Mouse (Mus musculus) gastrocnemius, postnatal 4 days (tissue): ENCODE results near the gene Cfap74. TPM values are rescaled to one million over a fixed set of nuclear protein-coding genes. Genes with fewer than 3 reads are reported as not detected.
"Not testable (repeated sequence)": the region's sequence is repeated elsewhere in the genome, so short reads cannot be mapped to it uniquely, and the experiment has no call there.

ENCODE experiments used
- DNase-seq, 2 experiments: peaks; one replicate each; pipeline ENCODE4 v3.0.0; 2021 to 2022; ENCODE audit warnings: low spot score in 2 of 2, mixed read lengths in 2 of 2
- total RNA-seq, 2 experiments: library from RNA; stranded (reverse); gene quantifications; 2 replicates each; pipeline ENCODE4 v1.2.3; 2021

Cfap74 gene
- total RNA-seq, 2 experiments from 2014 or later: 1.7 to 2.6 TPM

DNA sequence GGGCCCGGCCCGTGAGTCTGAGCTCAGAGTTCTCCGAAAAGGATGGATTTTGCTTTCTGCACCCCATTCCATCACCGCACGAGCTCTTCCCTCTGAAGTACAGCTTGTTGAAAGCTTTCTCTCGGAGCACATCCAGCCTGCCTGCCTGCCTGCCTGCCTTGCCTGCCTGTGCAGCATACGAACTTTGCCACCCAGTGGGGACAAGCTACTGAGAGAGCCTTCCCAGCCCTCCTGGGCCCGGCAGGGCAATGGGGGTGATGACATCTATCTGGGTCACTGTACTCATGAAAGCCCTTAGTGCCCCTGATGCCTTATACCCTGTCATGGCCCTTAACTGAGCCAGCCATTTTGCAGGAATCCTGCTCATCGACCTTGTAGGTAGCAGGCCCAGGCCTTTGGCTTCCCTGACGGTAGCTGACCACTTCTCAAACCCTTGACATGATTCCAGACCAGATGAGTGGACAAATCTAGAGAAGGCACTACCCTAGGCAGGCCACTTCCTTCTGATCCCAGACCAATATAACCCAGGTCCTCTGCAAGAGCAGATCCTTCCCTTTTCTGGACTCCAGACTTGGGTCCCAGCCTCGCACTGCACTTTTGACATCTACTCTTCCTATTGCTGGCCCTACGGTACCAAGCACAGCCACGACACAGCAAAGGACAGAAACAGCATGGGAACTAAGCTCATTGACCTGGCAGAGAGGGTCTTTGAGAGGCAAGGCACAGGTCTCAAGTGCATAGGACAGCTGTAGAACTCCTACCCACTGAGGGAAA is 58.4 kb downstream of the Cfap74 start:
- no peak for DNase-seq

DNA sequence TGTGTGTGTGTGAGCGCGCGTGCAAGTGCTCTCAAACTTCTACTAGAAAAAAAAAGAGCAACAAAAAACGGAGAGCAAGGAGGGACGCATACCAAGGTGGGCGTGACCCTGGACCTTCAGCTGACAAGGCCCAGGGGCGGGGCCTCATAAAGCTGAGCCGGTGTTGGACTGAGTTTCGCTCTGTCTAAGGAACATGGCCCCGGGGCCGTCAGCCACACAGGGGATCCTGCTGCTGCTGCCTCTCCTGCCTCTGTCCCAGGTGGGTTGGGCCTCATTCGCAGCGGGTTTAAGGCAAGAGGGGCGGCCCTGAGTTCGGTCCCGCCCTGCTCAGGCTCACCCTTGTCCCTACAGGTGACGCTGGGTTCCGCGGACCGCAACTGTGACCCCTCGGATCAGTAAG is 60.0 kb downstream of the Cfap74 start, which contains the start of gene Tmem52:
Gene Tmem52 (plus strand): TSS at position 163 of the 400 bp plus-strand sequence.
- DNase-seq: peak in 1 of 2 experiments; percentile 50

DNA sequence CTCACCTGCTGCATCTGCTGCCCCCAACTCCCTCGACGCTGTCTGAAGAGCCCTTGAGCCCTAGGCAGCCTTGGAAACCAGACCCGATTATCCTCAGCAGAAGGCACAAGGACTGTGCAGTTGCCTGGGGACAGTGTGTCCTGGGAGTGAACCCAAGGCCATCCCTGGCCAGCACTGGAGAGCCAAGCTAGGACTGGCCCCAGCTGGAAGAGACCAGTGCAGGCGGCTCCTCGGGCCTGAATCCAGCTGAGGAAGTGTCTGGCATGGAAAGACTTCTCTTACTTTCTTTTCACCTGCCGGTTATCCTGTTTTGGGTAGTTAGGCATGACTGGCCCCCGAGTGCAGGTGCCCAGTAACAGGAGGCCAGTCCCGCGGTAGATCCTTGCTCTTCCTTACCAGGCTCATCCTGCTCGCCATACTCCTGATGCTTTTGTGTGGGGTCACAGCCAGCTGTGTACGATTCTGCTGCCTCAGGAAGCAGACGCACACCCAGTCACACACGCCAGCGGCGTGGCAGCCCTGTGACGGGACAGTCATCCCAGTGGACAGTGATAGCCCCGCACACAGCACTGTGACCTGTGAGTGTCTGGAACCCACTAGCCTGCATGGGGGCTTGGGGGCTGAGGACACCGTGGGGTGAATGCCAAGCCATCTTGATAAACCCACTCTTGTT is 60.7 kb downstream of the Cfap74 start:
- peak in 1 of 2 experiments; percentile 50 for DNase-seq

DNA sequence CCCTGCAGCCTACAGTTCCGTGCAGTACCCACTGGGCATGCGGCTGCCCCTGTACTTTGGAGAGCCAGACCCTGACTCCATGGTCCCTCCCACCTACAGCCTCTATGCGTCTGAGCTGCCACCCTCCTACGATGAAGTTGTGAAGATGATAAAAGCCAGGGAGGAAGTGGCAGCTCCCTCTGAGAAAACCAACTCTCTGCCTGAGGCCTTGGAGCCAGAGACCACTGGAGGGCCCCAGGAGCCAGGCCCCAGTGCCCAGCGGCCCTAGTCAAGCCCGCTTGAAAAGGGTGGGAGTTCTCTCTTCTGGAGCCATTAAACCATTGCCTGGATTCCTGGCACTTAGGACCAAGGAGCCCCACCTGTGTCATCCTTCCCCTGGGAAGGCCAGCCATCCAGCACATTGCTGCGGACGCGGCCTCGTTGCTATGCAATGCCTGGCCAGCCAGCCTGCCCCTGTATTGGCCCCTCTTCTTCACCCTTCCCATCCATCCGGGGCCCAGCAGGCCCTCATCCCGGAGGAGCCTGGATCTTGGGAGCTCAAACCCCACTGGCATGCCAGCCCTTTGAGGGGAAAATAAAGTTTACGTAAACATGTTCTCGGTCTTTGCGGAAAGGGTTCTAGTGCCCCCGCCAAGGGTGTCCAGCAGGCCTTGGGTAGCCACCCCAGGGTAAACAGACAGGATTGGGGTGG is 61.4 kb downstream of the Cfap74 start:
- no peak for DNase-seq

DNA sequence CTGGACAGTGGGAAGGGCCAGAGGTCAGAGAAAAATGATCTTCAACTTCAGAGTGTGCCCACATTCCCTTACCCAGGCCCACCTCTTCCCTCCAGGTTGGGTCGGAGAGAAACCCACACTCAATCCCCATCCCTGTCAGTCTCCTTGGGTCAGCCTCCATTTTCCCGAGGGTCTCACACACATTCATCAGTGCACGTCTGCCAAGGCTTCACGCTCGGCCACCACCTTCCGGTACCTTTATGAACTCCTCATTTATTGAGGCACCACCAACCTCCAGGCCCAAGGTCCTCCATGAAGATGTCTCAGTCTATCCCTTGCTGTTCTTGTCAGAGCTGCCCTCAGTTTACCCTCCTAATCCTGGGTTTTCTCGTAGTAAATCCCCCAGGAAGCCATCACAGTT is 62.0 kb downstream of the Cfap74 start:
- DNase-seq: no peak

DNA sequence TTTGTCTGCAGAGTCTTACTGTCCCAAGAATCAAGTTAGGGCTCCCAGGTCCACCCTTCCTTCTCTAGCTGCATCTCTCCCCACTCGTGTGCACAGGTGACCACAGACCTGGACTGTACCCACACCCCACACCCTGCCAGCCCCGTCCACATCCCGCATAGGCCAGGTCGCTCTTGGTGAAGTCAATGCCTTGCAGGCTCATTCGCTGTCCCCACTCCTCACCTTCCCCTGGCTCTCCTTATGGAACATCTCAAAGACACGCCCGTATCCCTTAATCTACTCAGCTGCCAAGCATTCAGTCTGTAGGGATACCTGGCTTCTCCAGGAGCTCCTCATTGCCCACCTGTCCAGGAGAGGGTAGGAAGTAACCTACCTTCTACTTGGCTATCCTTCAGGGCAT is 62.4 kb downstream of the Cfap74 start:
- no peak for DNase-seq

DNA sequence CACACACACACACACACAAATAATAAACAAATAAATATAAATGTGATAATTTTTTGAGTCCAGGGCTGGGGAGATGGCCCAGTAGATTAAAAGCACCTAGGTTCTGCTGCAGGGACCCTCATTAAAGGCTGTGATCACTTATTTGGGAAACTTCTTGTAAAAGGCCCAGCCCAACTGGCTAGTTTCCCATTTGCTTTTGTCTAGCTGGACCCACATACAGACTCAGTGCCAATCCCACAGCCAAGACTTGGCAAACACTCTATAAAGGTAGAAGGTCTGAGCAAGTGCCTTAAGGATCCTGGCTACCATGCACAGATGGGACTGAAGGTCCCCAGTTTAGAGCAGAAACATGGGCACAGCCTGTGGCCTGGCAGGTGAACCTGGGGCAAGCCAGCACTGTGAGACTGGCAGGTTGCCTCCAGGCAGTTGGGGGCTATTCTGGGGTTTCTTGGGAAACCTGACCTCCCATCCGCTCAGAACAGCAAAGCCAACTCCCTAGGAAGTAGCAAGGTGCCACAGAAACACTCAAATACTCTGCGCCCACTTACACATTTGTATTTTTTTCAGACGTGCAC is 63.8 kb downstream of the Cfap74 start:
- no peak for DNase-seq

DNA sequence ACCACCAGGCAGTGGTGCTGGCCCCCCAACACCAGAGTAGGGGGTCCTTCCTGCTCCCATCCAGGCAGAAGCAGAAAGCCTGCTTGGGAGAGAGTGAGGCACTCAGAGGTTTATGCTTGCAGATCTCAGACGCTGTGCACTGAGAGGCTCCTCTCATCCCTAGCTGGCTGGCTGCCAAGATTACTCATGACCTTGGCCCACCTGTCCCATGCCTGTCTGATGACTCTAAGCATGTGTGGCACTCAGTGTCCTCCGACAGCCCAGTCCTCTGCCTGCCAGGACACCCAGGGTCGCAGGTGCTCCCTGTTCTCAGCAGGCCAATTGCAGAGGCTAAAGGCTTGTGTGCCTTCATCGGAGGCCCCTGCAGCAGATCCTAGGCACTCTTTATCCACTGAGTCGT is 64.3 kb downstream of the Cfap74 start:
- DNase-seq: no peak

DNA sequence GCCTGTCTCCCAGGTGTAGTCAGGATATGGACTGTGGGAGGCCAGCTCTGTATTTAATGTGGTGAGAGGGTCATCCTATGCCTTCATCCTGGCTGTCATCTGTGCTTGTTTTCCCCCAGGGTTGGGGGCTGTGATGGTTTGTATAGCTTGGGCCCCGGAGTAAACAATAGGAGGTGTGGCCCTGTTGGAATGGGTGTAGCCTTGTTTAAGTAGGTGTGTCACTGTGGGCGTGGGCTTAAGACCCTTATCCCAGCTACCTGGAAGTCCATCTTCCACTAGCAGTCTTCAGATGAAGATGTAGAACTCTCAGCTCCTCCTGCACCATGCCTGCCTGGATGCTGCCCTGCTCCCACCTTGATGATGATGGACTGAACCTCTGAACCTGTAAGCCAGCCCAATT is 64.8 kb downstream of the Cfap74 start:
- DNase-seq: not testable (repeated sequence)

DNA sequence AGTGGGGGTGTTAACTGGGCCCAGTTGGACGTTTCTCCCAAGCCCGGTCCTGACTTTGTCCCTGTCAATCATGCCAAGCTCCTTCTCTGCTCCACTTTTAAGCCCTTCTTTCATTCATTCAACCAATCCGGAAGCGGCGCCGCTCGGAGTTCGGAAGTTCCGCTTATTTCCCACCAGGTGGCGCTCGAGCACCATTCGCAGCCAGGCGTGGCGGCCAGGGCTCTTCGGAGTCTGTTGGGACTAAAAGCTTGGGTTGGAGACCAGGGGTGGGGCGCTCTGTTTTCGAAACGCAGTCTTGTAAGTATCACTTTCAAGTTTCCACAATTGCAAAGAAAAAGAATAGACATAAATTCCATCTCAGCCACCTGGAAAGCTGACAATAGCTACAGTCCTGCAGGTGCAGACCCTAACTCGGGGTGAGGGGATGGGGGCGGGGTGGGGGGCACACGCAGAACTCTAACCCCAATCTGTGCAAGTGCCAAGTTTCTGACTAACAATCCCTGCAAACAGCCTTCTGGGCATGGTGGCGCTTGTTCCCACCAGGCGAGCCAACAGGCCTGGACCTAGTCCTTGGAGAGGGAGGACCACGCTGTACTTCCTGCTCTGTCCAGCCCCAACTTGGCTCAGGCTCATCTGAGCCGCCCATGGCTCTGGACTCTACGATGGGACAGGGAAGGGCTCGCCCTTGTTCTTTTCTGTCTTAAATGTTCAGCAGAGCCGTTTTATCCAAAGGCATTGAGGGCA is 72.6 kb downstream of the Cfap74 start:
- DNase-seq: peak; percentile 78 to 81

DNA sequence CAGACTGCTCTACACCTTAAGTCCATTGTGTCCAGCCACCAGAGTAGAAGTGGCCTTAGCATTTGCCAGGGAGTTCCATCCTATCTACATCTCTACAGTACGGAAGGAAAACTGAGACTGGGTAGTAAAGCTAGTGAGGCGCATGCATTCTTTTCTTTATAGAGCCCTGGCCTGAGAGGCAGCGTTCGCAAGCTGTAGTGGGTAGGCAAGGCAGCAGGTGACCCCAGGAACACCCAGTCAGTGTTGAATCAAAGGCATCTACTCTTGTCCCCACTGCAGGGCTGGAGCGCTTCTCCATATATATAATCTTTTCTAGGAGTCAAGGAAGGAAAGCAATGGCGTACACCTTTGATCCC is 73.1 kb downstream of the Cfap74 start:
- DNase-seq: no peak

DNA sequence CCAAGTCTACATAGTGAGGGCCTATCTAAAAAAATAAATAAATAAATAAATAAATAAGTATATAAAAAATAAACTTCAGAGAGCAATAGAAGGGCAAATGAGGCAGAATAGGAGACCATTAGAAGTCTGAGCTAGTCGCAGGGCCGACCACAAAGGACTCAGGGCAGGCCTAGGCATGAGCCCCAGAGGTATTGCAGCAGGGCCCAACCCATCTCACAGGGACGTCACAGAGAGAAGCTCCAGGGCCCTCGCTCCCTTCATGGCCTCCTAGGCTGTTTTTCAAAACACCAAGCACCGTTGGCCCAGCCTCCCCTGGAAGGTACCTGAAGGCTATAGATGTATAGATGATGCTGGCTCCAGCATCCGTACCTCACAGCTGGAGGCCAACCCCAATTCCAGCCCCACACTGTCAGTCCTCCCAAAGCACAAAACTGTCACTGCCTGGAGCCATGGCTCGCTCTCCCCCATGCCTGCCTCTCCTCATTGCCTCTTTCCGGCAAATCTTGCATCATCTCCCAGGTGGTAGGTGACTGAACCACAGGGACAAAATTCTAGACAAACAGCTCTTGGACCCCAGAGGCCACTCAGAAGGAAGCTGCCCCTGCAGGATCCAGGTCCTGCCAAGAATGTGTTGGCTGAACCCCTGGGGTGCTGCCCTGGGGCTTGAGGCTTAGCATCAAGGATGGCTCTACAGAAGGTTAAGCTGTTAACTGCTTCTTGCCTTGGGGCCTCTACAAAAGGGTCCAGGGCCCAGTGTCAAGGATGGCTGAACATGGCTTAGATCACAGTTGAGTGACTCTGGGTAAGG is 73.9 kb downstream of the Cfap74 start:
- DNase-seq: no peak

DNA sequence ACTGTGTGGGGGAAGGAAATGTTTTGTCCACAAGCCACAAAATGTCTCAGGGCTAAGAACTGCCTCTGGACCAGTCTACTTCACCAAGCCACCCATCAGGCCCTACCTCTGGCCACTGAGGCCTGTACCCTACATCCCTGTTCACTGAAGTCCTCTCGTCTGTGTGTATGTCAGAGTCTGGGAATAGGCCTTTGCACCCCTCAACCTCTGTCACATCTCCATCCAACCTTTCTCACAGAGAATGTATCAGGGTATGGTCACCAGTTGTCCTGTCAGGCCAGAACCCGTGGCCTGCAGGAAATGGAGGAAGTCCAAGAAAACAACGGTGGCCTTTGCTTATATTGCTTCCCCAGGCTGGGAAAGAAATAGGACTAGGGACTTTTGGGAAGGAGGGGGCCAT is 76.5 kb downstream of the Cfap74 start:
- DNase-seq: no peak

DNA sequence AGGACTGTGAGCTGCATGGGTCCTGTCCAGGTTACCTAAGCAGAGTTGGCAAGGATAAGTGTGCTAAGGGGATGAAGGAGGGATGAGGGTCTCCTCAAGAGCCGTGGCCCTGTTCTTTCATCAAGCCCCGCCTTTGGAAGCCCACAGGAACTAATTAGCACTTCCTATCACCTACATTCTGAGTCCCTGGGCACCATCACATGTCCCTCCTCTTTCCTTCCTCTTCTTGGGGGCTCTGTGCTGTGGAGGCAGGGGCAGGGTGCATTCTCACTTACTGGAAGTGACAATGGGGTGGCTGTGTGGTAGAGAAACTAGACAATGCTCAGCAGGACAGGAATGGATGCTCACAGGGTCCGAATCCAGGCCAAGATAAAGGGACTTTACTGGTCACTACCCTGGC is 78.8 kb downstream of the Cfap74 start:
- no peak for DNase-seq

DNA sequence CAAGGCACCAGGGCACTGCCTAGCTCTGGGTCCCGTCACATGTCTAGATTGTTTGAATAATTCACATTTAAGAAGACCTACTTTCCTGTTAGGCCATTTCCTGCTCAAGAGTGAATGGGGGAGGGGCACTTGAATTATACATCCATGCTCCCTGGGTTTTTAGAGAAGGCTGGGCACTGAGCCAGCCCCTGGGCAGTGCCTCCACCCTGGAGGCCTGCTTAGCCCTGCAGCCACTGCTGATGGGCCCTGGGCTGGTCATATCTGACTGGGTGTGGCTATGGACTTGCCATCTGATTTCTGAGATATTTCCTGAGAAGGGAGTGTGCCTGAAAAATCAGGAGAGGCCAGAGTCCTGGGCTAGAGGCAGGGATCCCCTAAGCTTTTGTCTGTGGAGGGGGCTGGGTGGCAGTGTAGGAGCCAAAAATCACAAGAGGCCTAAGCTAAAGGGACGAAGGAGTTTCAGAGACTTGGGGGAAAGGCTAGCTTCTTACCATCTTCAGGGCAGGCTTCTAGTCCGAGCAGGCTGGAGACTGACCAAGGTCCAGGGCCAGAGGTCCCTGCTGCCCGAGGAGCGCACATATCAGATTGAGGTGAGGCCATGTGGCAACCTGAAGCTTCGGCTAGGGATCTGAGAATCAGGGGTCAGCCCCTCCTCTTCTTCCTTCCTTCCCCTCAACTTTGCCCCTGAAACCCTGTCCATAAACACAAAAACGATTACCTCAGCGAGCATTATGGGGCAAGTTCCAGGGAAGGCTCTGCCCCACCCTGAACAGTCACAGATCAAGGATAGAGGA is 79.4 kb downstream of the Cfap74 start:
- peak in 1 of 2 experiments; percentile 41 for DNase-seq

DNA sequence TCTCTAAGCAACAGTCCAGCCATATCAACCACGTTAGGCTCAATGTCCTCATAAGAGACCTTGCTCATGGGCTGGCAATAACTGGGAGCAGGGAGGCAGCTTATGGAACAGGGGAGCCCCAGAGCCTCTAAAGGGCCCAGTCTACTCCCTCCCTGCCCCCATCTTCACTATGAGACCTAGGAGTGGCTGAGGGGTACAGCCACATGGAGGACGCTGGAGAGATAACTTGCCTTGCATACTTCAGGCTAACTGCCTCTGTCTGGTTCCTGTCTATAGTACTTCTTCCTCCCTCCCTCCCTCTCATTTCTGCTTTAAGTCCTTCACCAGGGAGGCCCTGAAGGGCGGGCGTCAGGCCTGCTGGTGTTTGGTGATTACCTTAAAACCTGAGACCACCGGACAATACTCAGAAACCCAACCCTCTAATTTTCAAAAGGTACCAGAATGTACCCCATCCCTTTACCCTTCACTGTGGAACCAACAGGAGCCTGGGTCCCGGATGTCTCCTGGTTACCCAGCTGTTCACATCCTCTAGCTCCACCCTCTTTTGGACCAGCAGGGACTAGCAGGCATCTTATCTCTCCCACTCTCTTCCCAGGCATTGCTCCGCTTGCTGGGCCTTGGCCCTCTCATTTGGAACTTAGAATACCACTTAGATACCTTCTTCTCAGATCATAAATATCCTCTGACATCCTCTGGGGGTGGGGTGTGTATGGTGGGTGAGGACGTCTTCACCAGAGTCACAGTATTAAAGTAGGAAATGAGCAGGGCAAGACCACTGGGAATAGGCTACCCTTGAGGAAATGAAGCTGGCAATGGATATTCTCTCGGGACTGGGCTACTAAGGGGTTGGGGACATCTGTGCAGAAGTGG is 80.3 kb downstream of the Cfap74 start:
- DNase-seq: no peak

DNA sequence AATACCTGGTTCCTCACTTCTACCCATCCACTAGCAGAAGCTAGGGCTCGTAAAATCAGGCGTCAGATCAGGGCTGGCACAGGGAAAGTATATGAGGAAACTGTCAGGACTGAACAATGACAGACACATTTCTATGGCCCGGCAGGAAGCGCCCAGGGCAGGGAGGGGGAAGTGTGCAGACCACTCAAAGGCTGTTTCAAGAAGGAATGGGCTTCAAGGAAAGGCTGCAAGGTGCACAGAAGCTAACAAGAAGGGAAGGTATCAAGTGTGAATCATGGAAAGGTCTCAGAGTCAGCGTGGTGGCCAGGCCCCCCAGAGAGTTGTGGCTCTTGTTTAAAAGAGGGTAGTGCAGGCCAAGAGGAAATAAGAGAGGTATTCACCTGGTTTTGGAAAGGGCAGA is 81.5 kb downstream of the Cfap74 start:
- no peak for DNase-seq

DNA sequence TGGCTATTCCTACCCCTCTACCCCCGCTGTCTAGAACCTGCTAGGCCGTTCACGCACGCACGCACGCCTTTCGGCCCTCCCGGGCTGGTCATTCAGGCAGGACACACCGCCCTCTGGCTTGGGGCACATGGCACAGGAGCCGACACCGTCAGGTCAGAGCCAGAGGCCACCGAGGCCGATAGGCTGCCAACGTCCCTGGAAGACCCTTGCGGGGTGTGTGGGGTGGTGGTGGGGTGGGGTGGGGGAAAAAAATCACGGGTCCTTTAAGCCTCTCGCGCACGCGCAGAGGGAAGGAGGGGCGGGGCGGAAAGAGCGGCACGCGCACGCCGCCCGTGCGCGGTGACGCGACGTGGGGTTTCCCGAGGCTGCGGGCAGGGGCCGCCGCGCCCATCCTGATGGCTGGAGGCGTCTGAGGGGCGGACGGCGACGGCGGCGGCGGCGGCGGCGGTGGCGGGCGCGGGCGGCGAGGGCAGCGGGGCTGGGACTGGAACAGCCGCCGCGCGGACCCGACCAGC is 82.1 kb downstream of the Cfap74 start, which contains the start of gene Gnb1:
Gene Gnb1 (plus strand): TSS at position 372 of the 515 bp plus-strand sequence.
- peak; percentile 96 to 97 for DNase-seq
